Mouse (Mus musculus): ENCODE results near the gene 1810062G17Rik.

- no peak for TF ChIP-seq GATA1 (IDR thresholded peaks at IDR 0.05; ENCODE audit: borderline replicate concordance, low read length)
- TF ChIP-seq FLI1 (IDR thresholded peaks at IDR 0.05; ENCODE audit: low read length): no peak
Observed at GRCm38 (mm10) chr3:36511491-36511890, 35.8 kb downstream of the 1810062G17Rik start.
